Mouse (Mus musculus) ES-Bruce4 (cell line): Measurements from ENCODE around the gene Ccdc24. TPM values are rescaled to one million over a fixed set of nuclear protein-coding genes. Genes with fewer than 3 reads are reported as not detected.

Source experiments
- H3K27ac ChIP-seq: 2 replicates; pipeline ENCODE4 v1.5.1; 2012; ENCODE audit warnings: low read length, inconsistent platforms; ENCODE audit not compliant: insufficient read depth
- H3K27me3 ChIP-seq: 2 replicates; pipeline ENCODE4 v1.6.1; 2012; ENCODE audit warnings: mild to moderate bottlenecking, low read length, inconsistent platforms; ENCODE audit not compliant: control insufficient read depth, poor library complexity, insufficient read depth, severe bottlenecking
- H3K36me3 ChIP-seq: 2 replicates; pipeline ENCODE4 v1.6.1; 2012; ENCODE audit warnings: inconsistent platforms, mild to moderate bottlenecking, low read length, moderate library complexity; ENCODE audit not compliant: control insufficient read depth, poor library complexity, insufficient read depth, severe bottlenecking
- H3K4me1 ChIP-seq: one replicate; pipeline ENCODE4 v1.8.1; 2011; ENCODE audit warnings: low read length; ENCODE audit not compliant: control insufficient read depth, insufficient read depth
- H3K4me3 ChIP-seq: 2 replicates; pipeline ENCODE4 v1.5.1; 2011; ENCODE audit warnings: low read depth, mild to moderate bottlenecking, low read length
- H3K9ac ChIP-seq: 2 replicates; pipeline ENCODE4 v1.6.1; 2012; ENCODE audit warnings: low read depth, mild to moderate bottlenecking, inconsistent platforms; ENCODE audit not compliant: poor library complexity, severe bottlenecking
- H3K9me3 ChIP-seq: replicated peaks from 2 replicates; pipeline ENCODE4 v1.6.1; 2012; ENCODE audit warnings: mild to moderate bottlenecking, low read length, inconsistent platforms; ENCODE audit not compliant: control insufficient read depth, poor library complexity, insufficient read depth, severe bottlenecking
- CTCF ChIP-seq: IDR thresholded peaks from one replicate; pipeline ENCODE4 v1.8.1; 2011; ENCODE audit warnings: low read depth, low read length
- EP300 ChIP-seq: IDR thresholded peaks from 2 replicates; pipeline ENCODE4 v1.6.1; 2011; ENCODE audit warnings: low read depth, low read length; ENCODE audit not compliant: insufficient read depth
- POLR2A ChIP-seq: IDR thresholded peaks from one replicate; pipeline ENCODE4 v1.8.1; 2011; ENCODE audit warnings: low read length; ENCODE audit not compliant: insufficient read depth
- polyA plus RNA-seq: library from polyadenylated mRNA; stranded (reverse); fragments of >200 nt; gene quantifications from 2 replicates; pipeline ENCODE4 v1.2.4, GENCODE M21; 2011; ENCODE audit warnings: low read depth; ENCODE audit not compliant: missing spikeins, insufficient read depth, insufficient read length

Gene Ccdc24
- polyA plus RNA-seq, 1 experiment = 3.8 TPM

- H3K9me3 ChIP-seq = no peaks in the 10 kb centered on the region
- H3K9ac ChIP-seq = no peak overlapping the region
- H3K27me3 ChIP-seq = no peaks in the 10 kb centered on the region
- TF ChIP-seq EP300 (no peak), POLR2A (no peak), CTCF (no peak)
- no peak overlapping the region for H3K27ac ChIP-seq
- no peaks in the 10 kb centered on the region for H3K4me1 ChIP-seq
- peaks cover 11% of the 10 kb centered on the region for H3K36me3 ChIP-seq
- no peak overlapping the region for H3K4me3 ChIP-seq
These were observed 25.8 kb upstream of the Ccdc24 start for GRCm38 (mm10) chr4:117898111-117898510.

- H3K27me3 ChIP-seq = no peaks in the 10 kb centered on the region
- H3K4me3 ChIP-seq = no peak overlapping the region
- H3K36me3 ChIP-seq = peaks cover 3% of the 10 kb centered on the region; the same call in 1 of the 2 replicates
- no peak overlapping the region for H3K9ac ChIP-seq
- H3K9me3 ChIP-seq = no peaks in the 10 kb centered on the region
- no peak overlapping the region for H3K27ac ChIP-seq
- TF ChIP-seq CTCF = no peak
- H3K4me1 ChIP-seq = peaks cover 2% of the 10 kb centered on the region
These were observed 23.7 kb upstream of the Ccdc24 start for GRCm38 (mm10) chr4:117896031-117896430.

- peaks cover 4% of the 10 kb centered on the region; the same call in 1 of the 2 replicates for H3K36me3 ChIP-seq
- peaks cover 2% of the 10 kb centered on the region for H3K4me1 ChIP-seq
- no peaks in the 10 kb centered on the region for H3K9me3 ChIP-seq
- H3K9ac ChIP-seq = no peak overlapping the region
- TF ChIP-seq POLR2A (no peak), EP300 (no peak), CTCF (no peak)
- no peaks in the 10 kb centered on the region for H3K27me3 ChIP-seq
- H3K27ac ChIP-seq = no peak overlapping the region
- H3K4me3 ChIP-seq = no peak overlapping the region
These were observed 23.0 kb upstream of the Ccdc24 start for GRCm38 (mm10) chr4:117895339-117895738.

- no peak for TF ChIP-seq CTCF
- TF ChIP-seq EP300 = no peak
- TF ChIP-seq POLR2A = no peak
- Histone ChIP-seq H3K36me3 (peaks cover 7% of the 10 kb centered on the region; the same call in 1 of the 2 replicates), H3K9ac (no peak overlapping the region), H3K4me1 (peaks cover 2% of the 10 kb centered on the region), H3K27me3 (no peaks in the 10 kb centered on the region), H3K4me3 (no peak overlapping the region), H3K27ac (no peak overlapping the region), H3K9me3 (no peaks in the 10 kb centered on the region)
These were observed 22.2 kb upstream of the Ccdc24 start for GRCm38 (mm10) chr4:117894601-117895000.

GRCm38 (mm10) chr4:117893376-117893775, 21.0 kb upstream of the Ccdc24 start:
- Histone ChIP-seq H3K36me3 (peaks cover 8% of the 10 kb centered on the region; the same call in 1 of the 2 replicates), H3K27ac (no peak overlapping the region)
- TF ChIP-seq EP300 (no peak), POLR2A (no peak), CTCF (no peak)

GRCm38 (mm10) chr4:117891738-117892161, 19.4 kb upstream of the Ccdc24 start, which contains the start of gene Dph2:
Dph2 (minus strand) TSS chr4:117892032.
- H3K4me1 ChIP-seq = peaks cover 2% of the 10 kb centered on the region
- H3K9me3 ChIP-seq = no peaks in the 10 kb centered on the region
- H3K4me3 ChIP-seq = peak within 1 kb of the TSS; percentile 79
- H3K27me3 ChIP-seq = no peaks in the 10 kb centered on the region
- peaks cover 8% of the 10 kb centered on the region; the same call in 1 of the 2 replicates for H3K36me3 ChIP-seq
- no peak within 1 kb of the TSS for H3K27ac ChIP-seq
- H3K9ac ChIP-seq = peak within 1 kb of the TSS; percentile 72
- TF ChIP-seq POLR2A = no peak
- TF ChIP-seq EP300 = no peak
- no peak for TF ChIP-seq CTCF

More at GRCm38 (mm10) chr4:117893376-117893775, 21.0 kb upstream of the Ccdc24 start:
- Histone ChIP-seq H3K4me1 (peaks cover 2% of the 10 kb centered on the region), H3K27me3 (no peaks in the 10 kb centered on the region), H3K9me3 (no peaks in the 10 kb centered on the region), H3K9ac (no peak overlapping the region), H3K4me3 (no peak overlapping the region)
